Mouse (Mus musculus) liver, adult 2 months (tissue): ENCODE results near the gene Megf11. TPM values are rescaled to one million over a fixed set of nuclear protein-coding genes. Genes with fewer than 3 reads are reported as not detected.

Experiments
- DNase-seq: peaks from one replicate; pipeline ENCODE4 v3.0.0-alpha.2; 2011; ENCODE audit warnings: low read depth, low spot score; ENCODE audit errors: extremely low read depth
- H3K27ac ChIP-seq: fragments of 200-500 bp; replicated peaks from 2 replicates; pipeline ENCODE4 v1.5.1; 2012; ENCODE audit warnings: low read depth, mild to moderate bottlenecking, control low read depth, inconsistent platforms, low read length; ENCODE audit not compliant: insufficient read depth
- H3K27me3 ChIP-seq: fragments of 200-500 bp; 2 replicates; pipeline ENCODE4 v1.6.1; 2012; ENCODE audit warnings: mild to moderate bottlenecking, moderate library complexity, low read length, inconsistent platforms; ENCODE audit not compliant: control insufficient read depth, insufficient read depth
- H3K36me3 ChIP-seq: fragments of 200-500 bp; 2 replicates; pipeline ENCODE4 v1.6.1; 2012; ENCODE audit warnings: low read length, inconsistent platforms; ENCODE audit not compliant: control insufficient read depth, insufficient read depth
- H3K4me1 ChIP-seq: fragments of 200-500 bp; 2 replicates; pipeline ENCODE4 v1.6.1; 2011; ENCODE audit warnings: low read length; ENCODE audit not compliant: control insufficient read depth, insufficient read depth
- H3K4me3 ChIP-seq: fragments of 200-500 bp; 2 replicates; pipeline ENCODE4 v1.5.1; 2011; ENCODE audit warnings: low read depth, mild to moderate bottlenecking, control low read depth, low read length, moderate library complexity; ENCODE audit not compliant: insufficient read depth
- H3K79me2 ChIP-seq: fragments of 200-500 bp; 2 replicates; pipeline ENCODE4 v1.6.1; 2012; ENCODE audit warnings: inconsistent platforms, mild to moderate bottlenecking, low read length, moderate library complexity; ENCODE audit not compliant: control insufficient read depth, insufficient read depth
- H3K9ac ChIP-seq: fragments of 200-500 bp; 2 replicates; pipeline ENCODE4 v1.6.1; 2012; ENCODE audit warnings: low read depth, mild to moderate bottlenecking, control low read depth, inconsistent platforms, low read length
- CTCF ChIP-seq: fragments of 200-500 bp; IDR thresholded peaks from 2 replicates; pipeline ENCODE4 v1.5.1; 2011; ENCODE audit warnings: low read depth, low read length, control low read depth
- POLR2A ChIP-seq: fragments of 200-500 bp; IDR thresholded peaks from 2 replicates; pipeline ENCODE4 v1.6.1; 2011; ENCODE audit warnings: low read length, control low read depth; ENCODE audit not compliant: insufficient read depth; ENCODE audit errors: extremely low read depth
- WGBS: fragments of 180-500 bp; shearing (Covaris S2); methylation state at CpG from one replicate; pipeline ENCODE4 v1.1.7; 2018; 5-methylcytosine and 5-hydroxymethylcytosine counted together
- polyA plus RNA-seq: library from polyadenylated mRNA; depleted of rRNA; stranded (reverse); fragments of >200 nt; gene quantifications from 2 replicates; pipeline ENCODE4 v1.2.3, GENCODE M21; 2012; rRNA removed
- total RNA-seq: library from RNA; depleted of rRNA; stranded (reverse); fragments of >200 nt; gene quantifications from 2 replicates; pipeline ENCODE4 v1.2.3, GENCODE M21; 2014; rRNA removed

Gene Megf11
- total RNA-seq (0.07 and 0.09 TPM in 2 replicates), polyA plus RNA-seq (0.02 and 0.13 TPM in 2 replicates)

GRCm38 (mm10) chr9:64385511-64386465 is at the start of gene Megf11:
Gene Megf11, plus strand, starts transcription at chr9:64385626.
- Histone ChIP-seq H3K79me2 (no peaks in the 10 kb centered on the region), H3K36me3 (no peaks in the 10 kb centered on the region), H3K27ac (no peak within 1 kb of the TSS), H3K27me3 (peaks cover 19% of the 10 kb centered on the region), H3K4me1 (peaks cover 8% of the 10 kb centered on the region), H3K9ac (no peak within 1 kb of the TSS), H3K4me3 (peak within 1 kb of the TSS; percentile 19; the same call in 1 of the 2 replicates)
- no peak for DNase-seq
- WGBS, result 3% methylated on average over 93 of the region's 93 CpGs
- TF ChIP-seq CTCF, result no peak
- no peak for TF ChIP-seq POLR2A

- WGBS, result 93% methylated on average over 6 of the region's 6 CpGs
- no peak overlapping the region for H3K4me3 ChIP-seq
- peaks cover 8% of the 10 kb centered on the region; the same call in 1 of the 2 replicates for H3K36me3 ChIP-seq
- H3K27me3 ChIP-seq, result no peaks in the 10 kb centered on the region
- TF ChIP-seq CTCF (no peak), POLR2A (no peak)
- H3K4me1 ChIP-seq, result peaks cover 5% of the 10 kb centered on the region
- no peak overlapping the region for H3K9ac ChIP-seq
- H3K79me2 ChIP-seq, result no peaks in the 10 kb centered on the region; the same call in 1 of the 2 replicates
- no peak overlapping the region for H3K27ac ChIP-seq
- DNase-seq, result no peak
Observed at GRCm38 (mm10) chr9:64335825-64336224, 49.6 kb upstream of the Megf11 start.

DNA sequence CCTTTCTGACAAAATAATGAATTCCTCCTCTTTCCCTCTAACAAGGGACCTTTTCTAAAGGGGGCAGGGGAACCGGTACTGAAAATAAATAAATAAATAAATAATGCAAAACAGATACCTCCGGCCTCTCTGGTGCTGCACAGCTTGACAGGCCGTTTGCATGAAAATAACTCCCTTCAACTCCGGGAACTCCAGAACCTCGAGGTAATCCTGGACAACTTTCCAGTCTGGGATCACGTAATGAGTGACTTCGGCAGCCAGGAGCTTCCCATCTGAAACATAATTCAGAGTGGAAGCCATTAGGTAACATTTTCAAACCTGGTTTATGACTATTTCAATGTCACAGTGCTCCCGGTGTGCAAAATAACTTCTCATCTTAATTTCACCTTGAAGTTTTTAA is 46.1 kb upstream of the Megf11 start:
- no peak overlapping the region for H3K27ac ChIP-seq
- DNase-seq, result no peak
- H3K4me3 ChIP-seq, result no peak overlapping the region
- H3K27me3 ChIP-seq, result no peaks in the 10 kb centered on the region
- H3K79me2 ChIP-seq, result no peaks in the 10 kb centered on the region
- peaks cover 7% of the 10 kb centered on the region; the same call in 1 of the 2 replicates for H3K36me3 ChIP-seq
- WGBS, result 74% methylated on average over 8 of the region's 8 CpGs
- H3K9ac ChIP-seq, result no peak overlapping the region
- TF ChIP-seq CTCF (no peak), POLR2A (no peak)
- peaks cover 5% of the 10 kb centered on the region for H3K4me1 ChIP-seq

DNA sequence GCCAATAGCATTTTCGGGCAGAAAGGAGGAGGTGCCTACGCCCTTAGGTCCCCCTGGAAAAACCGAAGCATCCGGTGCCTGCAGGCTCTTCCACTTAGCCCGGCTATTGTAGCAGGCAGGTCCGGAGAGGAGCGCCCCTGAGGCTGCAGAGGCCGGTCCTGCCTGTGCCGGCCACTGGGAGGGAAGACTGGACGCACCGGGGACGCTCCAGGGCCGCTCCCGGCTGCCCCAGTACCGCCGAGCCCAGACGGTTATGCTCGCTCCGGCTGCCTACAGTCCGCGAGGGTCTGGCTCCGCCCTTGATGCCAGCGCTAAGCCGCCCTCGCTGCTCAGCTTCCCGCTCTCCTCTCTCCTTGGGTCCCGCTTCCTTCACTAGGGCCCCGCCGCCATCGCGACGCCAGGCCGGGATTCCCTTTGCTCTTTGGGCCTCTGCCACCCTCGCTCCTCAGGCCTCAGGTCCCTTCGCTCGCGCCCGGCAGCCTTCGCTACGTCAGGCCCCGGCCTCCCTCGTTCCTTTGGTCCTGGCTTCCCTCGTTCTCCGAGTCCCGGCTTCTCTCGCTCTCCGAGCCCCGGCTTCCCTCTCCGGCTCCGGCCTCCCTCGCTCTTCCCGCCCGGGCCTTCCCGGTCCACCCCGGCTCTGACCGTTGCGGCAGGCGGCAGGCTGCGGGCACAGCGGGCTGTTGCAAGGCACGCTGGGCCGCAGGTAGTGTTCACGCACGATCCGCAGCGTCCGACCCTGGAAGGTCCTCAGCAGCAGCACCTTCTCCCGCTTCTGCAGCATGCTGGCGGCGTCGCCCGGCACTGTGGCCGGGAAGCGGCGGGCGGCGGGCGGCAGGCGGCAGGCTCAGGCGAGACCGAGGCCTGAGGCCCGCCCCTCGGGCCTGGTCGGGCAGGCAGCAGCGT is 44.8 kb upstream of the Megf11 start:
- TF ChIP-seq CTCF, result 0 out of 2 replicates have a peak, but pooled peaks have one; percentile 8
- TF ChIP-seq POLR2A, result 0 out of 2 replicates have a peak, but pooled peaks have one; percentile 8
- Histone ChIP-seq H3K4me3 (peak overlapping the region; percentile 89), H3K27ac (peak overlapping the region; percentile 93), H3K4me1 (peaks cover 5% of the 10 kb centered on the region), H3K9ac (peak overlapping the region; percentile 98), H3K36me3 (peaks cover 6% of the 10 kb centered on the region; the same call in 1 of the 2 replicates), H3K79me2 (no peaks in the 10 kb centered on the region), H3K27me3 (no peaks in the 10 kb centered on the region)
- peak; percentile 71 for DNase-seq
- under 1% methylated on average over 85 of the region's 85 CpGs for WGBS

DNA sequence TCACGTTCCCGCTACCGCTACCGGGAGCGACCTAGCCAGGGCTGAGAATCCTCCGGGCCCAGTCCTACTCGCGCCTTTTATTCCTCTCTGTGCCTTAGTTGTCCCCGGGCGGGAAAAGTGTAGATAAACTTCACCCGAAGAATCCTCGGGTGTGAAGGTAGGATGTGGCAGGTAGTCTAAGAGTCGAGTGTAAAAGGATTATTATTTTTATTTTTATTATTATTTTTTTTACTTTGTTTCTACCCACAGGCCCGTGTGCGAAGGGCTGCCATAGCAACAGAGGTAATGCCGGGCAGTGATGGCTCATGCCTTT is 44.2 kb upstream of the Megf11 start, which contains the start of gene Dis3l:
Gene Dis3l, minus strand, starts transcription at position 35 of the 313 bp plus-strand sequence.
- Histone ChIP-seq H3K27ac (peak within 1 kb of the TSS; percentile 93), H3K27me3 (no peaks in the 10 kb centered on the region), H3K9ac (peak within 1 kb of the TSS; percentile 98), H3K36me3 (peaks cover 4% of the 10 kb centered on the region; the same call in 1 of the 2 replicates), H3K79me2 (no peaks in the 10 kb centered on the region), H3K4me1 (peaks cover 5% of the 10 kb centered on the region), H3K4me3 (peak within 1 kb of the TSS; percentile 89)
- no peak for TF ChIP-seq POLR2A
- TF ChIP-seq CTCF, result no peak
- DNase-seq, result no peak
- 4% methylated on average over 16 of the region's 16 CpGs for WGBS
